Mouse (Mus musculus) thymus, adult 2 months (tissue): ENCODE measurements around the gene Snrpe.

Experiments used
- CTCF ChIP-seq: fragments of 200-500 bp; IDR thresholded peaks from 2 replicates; pipeline ENCODE4 v1.5.1; 2012; ENCODE audit warnings: mild to moderate bottlenecking, control low read depth, low read length, moderate library complexity, borderline replicate concordance; ENCODE audit not compliant: control insufficient read depth, poor library complexity, insufficient read depth; ENCODE audit errors: extremely low read depth
- POLR2A ChIP-seq: fragments of 200-500 bp; IDR thresholded peaks from 2 replicates; pipeline ENCODE4 v1.6.1; 2012; ENCODE audit warnings: mild to moderate bottlenecking, low read length, control low read depth, moderate library complexity; ENCODE audit not compliant: control insufficient read depth, poor library complexity, insufficient read depth; ENCODE audit errors: extremely low read depth

- no peak for TF ChIP-seq CTCF
- TF ChIP-seq POLR2A = no peak
Measured at GRCm38 (mm10) chr1:133611436-133611835, 1.3 kb upstream of the Snrpe start.
